Mouse (Mus musculus) gonadal fat pad, adult 2 months (tissue): ENCODE measurements around the gene Dennd2a. TPM values are rescaled to one million over a fixed set of nuclear protein-coding genes. Genes with fewer than 3 reads are reported as not detected.
A peak's percentile ranks its signal among the peaks of the same experiment; 100 is the strongest.

ENCODE experiments used
- DNase-seq: peaks from one replicate; pipeline ENCODE4 v3.0.0-alpha.2; 2012; ENCODE audit warnings: low read depth
- polyA plus RNA-seq: library from polyadenylated mRNA; depleted of rRNA; stranded (reverse); fragments of >200 nt; gene quantifications from 2 replicates; pipeline ENCODE4 v1.2.3, GENCODE M21; 2012

Dennd2a gene
- polyA plus RNA-seq, 1 experiment, result 12.0 TPM

- no peak for DNase-seq
Measured at GRCm38 (mm10) chr6:39515739-39516131, 41.9 kb downstream of the Dennd2a start.

GRCm38 (mm10) chr6:39515040-39515738, 42.5 kb downstream of the Dennd2a start:
- DNase-seq, result no peak

- DNase-seq, result no peak
Measured at GRCm38 (mm10) chr6:39503476-39503875, 54.2 kb downstream of the Dennd2a start.

- DNase-seq, result no peak
Measured at GRCm38 (mm10) chr6:39497165-39497564, 60.5 kb downstream of the Dennd2a start.

- peak; percentile 49 for DNase-seq
Measured at GRCm38 (mm10) chr6:39493129-39493714, 64.4 kb downstream of the Dennd2a start.

- DNase-seq, result no peak
Measured at GRCm38 (mm10) chr6:39492161-39492560, 65.5 kb downstream of the Dennd2a start.

GRCm38 (mm10) chr6:39491203-39491602, 66.5 kb downstream of the Dennd2a start:
- DNase-seq, result no peak

GRCm38 (mm10) chr6:39488292-39488691, 69.4 kb downstream of the Dennd2a start:
- no peak for DNase-seq

GRCm38 (mm10) chr6:39483656-39484055, 74.0 kb downstream of the Dennd2a start:
- DNase-seq, result no peak

- DNase-seq, result no peak
Measured at GRCm38 (mm10) chr6:39478509-39479150, 79.0 kb downstream of the Dennd2a start.

- DNase-seq, result no peak
Measured at GRCm38 (mm10) chr6:39476617-39477016, 81.0 kb downstream of the Dennd2a start.

- no peak for DNase-seq
Measured at GRCm38 (mm10) chr6:39474424-39474823, 83.2 kb downstream of the Dennd2a start.

- no peak for DNase-seq
Measured at GRCm38 (mm10) chr6:39472837-39473236, 84.8 kb downstream of the Dennd2a start.

- no peak for DNase-seq
Measured at GRCm38 (mm10) chr6:39472271-39472670, 85.4 kb downstream of the Dennd2a start.

- DNase-seq, result peak; percentile 24
Measured at GRCm38 (mm10) chr6:39470076-39470475, 87.6 kb downstream of the Dennd2a start.

- no peak for DNase-seq
Measured at GRCm38 (mm10) chr6:39469427-39469826, 88.2 kb downstream of the Dennd2a start.

GRCm38 (mm10) chr6:39462621-39463538, 94.8 kb downstream of the Dennd2a start:
- no peak for DNase-seq

- no peak for DNase-seq
Measured at GRCm38 (mm10) chr6:39460040-39460439, 97.6 kb downstream of the Dennd2a start.

- no peak for DNase-seq
Measured at GRCm38 (mm10) chr6:39455339-39456160, 102.1 kb downstream of the Dennd2a start.

GRCm38 (mm10) chr6:39454616-39455015, 103.1 kb downstream of the Dennd2a start:
- no peak for DNase-seq

- DNase-seq, result no peak
Measured at GRCm38 (mm10) chr6:39453564-39453963, 104.1 kb downstream of the Dennd2a start.
